Mouse (Mus musculus): ENCODE results near the gene Psmd1.

- TF ChIP-seq CTCF (IDR thresholded peaks at IDR 0.05; ENCODE audit: extremely low read depth, insufficient read depth, low read length) = no peak
- TF ChIP-seq POLR2A (IDR thresholded peaks at IDR 0.05; ENCODE audit: extremely low read depth, insufficient read depth, low read length) = no peak
These were observed 79.0 kb downstream of the Psmd1 start for GRCm38 (mm10) chr1:86143165-86143564.
